Mouse (Mus musculus): ENCODE measurements around the gene Myo5a.

GRCm38 (mm10) chr9:75070457-75071028 is at the start of gene Myo5a:
- TF ChIP-seq POLR2A (IDR thresholded peaks at IDR 0.05; ENCODE audit: borderline replicate concordance, extremely low read depth, low read depth, low read length) (no peak), CTCF (IDR thresholded peaks at IDR 0.05; ENCODE audit: insufficient read depth, low read length) (no peak)
